Mouse (Mus musculus): ENCODE measurements around the gene Hist1h4h. TPM values are rescaled to one million over a fixed set of nuclear protein-coding genes. Genes with fewer than 3 reads are reported as not detected.
A peak's percentile ranks its signal among the peaks of the same experiment; 100 is the strongest.
"Not testable (repeated sequence)": the region's sequence is repeated elsewhere in the genome, so short reads cannot be mapped to it uniquely, and the experiment has no call there.

The Hist1h4h gene
- polyA plus RNA-seq, 1 experiment = 16.9 TPM

DNA sequence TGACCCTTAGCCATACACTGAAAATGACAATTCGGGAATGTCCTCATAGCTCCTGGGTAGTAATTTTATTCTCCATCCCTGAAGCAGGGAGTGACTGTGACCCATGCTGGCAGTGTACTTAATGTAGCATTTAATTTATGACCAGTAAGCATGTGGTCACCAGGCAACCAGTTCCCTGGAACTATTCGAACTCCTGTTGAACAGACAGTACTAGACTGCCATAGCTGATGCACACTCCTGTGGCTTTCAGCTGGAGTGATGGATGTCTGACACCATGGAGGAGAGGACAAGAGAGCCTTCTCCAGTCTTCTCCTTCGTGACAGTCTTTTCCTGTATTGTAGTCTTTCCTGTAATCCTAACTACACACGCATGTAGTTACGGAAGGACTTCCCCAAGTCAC is 1.8 kb upstream of the Hist1h4h start:
- H3K36me3 ChIP-seq (ENCODE audit: control insufficient read depth, insufficient read depth, low read length, poor library complexity, severe bottlenecking) = no peaks in the 10 kb centered on the region
- H3K9ac ChIP-seq (ENCODE audit: low read depth, poor library complexity, severe bottlenecking) = no peak overlapping the region
- no peaks in the 10 kb centered on the region for H3K4me1 ChIP-seq (ENCODE audit: control insufficient read depth, insufficient read depth, low read length)
- H3K27me3 ChIP-seq (ENCODE audit: control insufficient read depth, insufficient read depth, low read length, poor library complexity, severe bottlenecking) = no peaks in the 10 kb centered on the region
- TF ChIP-seq EP300 (IDR thresholded peaks at IDR 0.05; ENCODE audit: insufficient read depth, low read depth, low read length) = no peak
- TF ChIP-seq POLR2A (IDR thresholded peaks at IDR 0.05; ENCODE audit: insufficient read depth, low read length) = no peak
- TF ChIP-seq CTCF (IDR thresholded peaks at IDR 0.05; ENCODE audit: low read depth, low read length) = no peak
- no peak overlapping the region for H3K27ac ChIP-seq (ENCODE audit: insufficient read depth, low read length)
- no peaks in the 10 kb centered on the region for H3K9me3 ChIP-seq (replicated peaks; ENCODE audit: control insufficient read depth, insufficient read depth, low read length, poor library complexity, severe bottlenecking)
- no peak overlapping the region for H3K4me3 ChIP-seq (ENCODE audit: low read depth, low read length)

DNA sequence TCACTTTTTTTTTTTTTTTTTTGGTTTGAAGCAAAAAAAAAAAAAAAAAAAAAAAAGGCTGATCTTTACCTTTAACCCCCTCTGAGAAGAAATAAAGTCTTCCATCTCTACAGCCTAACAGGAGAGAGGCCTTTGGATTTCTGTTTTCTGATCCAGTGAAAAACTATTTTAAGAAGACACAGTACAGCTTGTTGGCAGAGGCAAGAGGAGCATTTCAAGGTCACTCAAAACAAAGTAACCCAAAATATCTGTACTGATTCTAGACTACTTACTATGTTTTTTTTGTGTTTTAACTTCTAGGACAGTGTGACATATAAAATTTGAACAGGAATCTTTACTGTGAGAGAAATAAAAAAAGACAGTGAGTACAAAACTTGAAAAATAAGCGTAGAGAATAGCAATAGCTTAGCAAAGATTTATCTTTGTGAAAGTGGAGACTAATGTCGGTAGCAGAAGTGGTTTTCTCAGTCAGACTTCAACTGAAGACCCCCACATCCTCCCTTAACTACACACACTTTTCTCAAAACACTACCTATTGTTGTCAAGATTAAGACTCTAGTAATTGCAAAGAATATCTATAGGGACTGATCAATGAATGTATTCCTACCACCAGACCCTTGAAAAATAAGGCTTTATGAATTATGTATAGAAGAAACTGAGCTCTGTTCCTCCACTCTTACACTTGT is 1.2 kb upstream of the Hist1h4h start:
- H3K4me3 ChIP-seq (ENCODE audit: low read depth, low read length) = 0 out of 2 replicates have a peak overlapping the region, but pooled peaks have one; percentile 30
- no peaks in the 10 kb centered on the region for H3K36me3 ChIP-seq (ENCODE audit: control insufficient read depth, insufficient read depth, low read length, poor library complexity, severe bottlenecking)
- H3K27ac ChIP-seq (ENCODE audit: insufficient read depth, low read length) = no peak overlapping the region
- H3K27me3 ChIP-seq (ENCODE audit: control insufficient read depth, insufficient read depth, low read length, poor library complexity, severe bottlenecking) = no peaks in the 10 kb centered on the region
- H3K4me1 ChIP-seq (ENCODE audit: control insufficient read depth, insufficient read depth, low read length) = no peaks in the 10 kb centered on the region
- no peak for TF ChIP-seq POLR2A (IDR thresholded peaks at IDR 0.05; ENCODE audit: insufficient read depth, low read length)
- no peak for TF ChIP-seq EP300 (IDR thresholded peaks at IDR 0.05; ENCODE audit: insufficient read depth, low read depth, low read length)
- no peak for TF ChIP-seq CTCF (IDR thresholded peaks at IDR 0.05; ENCODE audit: low read depth, low read length)
- peak overlapping the region; percentile 81; the same call in 1 of the 2 replicates for H3K9ac ChIP-seq (ENCODE audit: low read depth, poor library complexity, severe bottlenecking)
- no peaks in the 10 kb centered on the region for H3K9me3 ChIP-seq (replicated peaks; ENCODE audit: control insufficient read depth, insufficient read depth, low read length, poor library complexity, severe bottlenecking)

DNA sequence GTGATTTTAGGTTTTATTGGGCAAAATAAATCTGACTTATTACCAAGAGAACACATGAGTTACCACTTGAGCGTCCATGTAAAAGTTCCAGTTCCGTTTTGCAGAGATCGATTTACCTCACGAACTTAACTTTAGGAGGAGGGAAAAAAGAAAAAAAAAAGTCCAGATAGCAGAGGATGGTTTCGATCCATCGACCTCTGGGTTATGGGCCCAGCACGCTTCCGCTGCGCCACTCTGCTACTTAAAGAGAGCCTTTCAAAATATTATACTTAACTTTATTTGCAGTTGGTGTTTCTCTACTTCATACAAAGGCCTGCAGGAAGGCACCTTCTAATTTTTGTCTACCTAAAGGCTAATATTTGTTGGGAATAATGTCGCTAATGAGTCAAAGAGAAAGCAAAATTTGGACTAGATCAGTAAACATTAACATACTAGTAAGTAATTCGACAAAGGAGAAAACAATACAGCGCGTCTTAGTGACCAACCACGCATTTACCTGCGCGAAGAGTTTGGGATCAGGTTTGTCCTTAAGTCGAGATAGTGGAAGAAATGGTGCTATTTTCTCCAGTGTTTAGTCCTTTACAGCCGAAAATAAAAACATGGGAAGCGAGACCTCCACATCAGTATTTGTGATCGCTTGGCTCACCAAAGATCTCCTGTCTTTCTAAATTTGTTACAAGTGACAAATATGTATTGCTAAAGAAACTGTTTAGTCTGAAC is 509 bp upstream of the Hist1h4h start:
- no peaks in the 10 kb centered on the region for H3K9me3 ChIP-seq (replicated peaks; ENCODE audit: control insufficient read depth, insufficient read depth, low read length, poor library complexity, severe bottlenecking)
- H3K4me3 ChIP-seq (ENCODE audit: low read depth, low read length) = peak overlapping the region; percentile 62
- peak overlapping the region; percentile 94 for H3K27ac ChIP-seq (ENCODE audit: insufficient read depth, low read length)
- H3K4me1 ChIP-seq (ENCODE audit: control insufficient read depth, insufficient read depth, low read length) = no peaks in the 10 kb centered on the region
- H3K36me3 ChIP-seq (ENCODE audit: control insufficient read depth, insufficient read depth, low read length, poor library complexity, severe bottlenecking) = no peaks in the 10 kb centered on the region
- no peaks in the 10 kb centered on the region for H3K27me3 ChIP-seq (ENCODE audit: control insufficient read depth, insufficient read depth, low read length, poor library complexity, severe bottlenecking)
- peak overlapping the region; percentile 81 for H3K9ac ChIP-seq (ENCODE audit: low read depth, poor library complexity, severe bottlenecking)
- no peak for TF ChIP-seq CTCF (IDR thresholded peaks at IDR 0.05; ENCODE audit: low read depth, low read length)
- TF ChIP-seq POLR2A (IDR thresholded peaks at IDR 0.05; ENCODE audit: insufficient read depth, low read length) = no peak
- TF ChIP-seq EP300 (IDR thresholded peaks at IDR 0.05; ENCODE audit: insufficient read depth, low read depth, low read length) = no peak

DNA sequence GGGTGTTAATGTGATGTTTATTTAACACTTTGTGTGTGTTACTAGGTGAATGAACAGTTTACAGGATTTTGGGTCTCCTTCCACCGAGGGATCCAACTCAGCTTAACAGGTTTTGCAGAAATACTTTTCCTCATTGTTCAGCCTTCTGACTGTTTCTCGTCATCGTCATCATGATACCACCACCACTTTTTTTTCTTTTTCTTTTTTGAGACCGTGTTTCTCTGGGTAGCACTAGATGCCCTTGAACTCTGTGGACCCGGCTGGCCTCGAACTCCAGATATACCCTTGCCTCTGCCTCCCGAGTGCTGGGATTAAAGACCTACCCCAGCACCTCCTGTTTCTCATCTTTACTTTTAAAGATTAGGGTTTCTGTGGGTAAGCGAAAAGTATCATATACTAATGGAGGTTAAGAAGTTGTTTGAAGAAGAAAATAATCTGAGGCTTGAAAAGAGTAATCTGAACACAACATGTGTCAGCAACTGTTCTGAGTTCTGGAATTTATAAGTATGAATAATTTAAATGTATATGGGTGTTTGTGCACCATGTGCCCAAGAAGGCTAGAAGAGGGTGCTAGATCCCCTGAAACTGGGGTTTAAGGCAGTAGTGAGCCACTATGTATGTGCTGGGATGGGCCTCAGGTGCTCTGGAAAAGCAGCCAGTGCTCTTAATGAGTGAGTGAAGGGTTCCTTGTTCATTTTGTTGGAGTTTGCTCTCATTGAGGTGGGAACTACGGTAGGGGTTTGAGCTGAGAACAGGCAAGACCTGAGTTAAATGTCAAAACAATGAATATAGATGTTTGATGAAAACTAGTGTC is 1.6 kb downstream of the Hist1h4h start:
- Histone ChIP-seq H3K9me3 (replicated peaks; ENCODE audit: control insufficient read depth, insufficient read depth, low read length, poor library complexity, severe bottlenecking) (no peaks in the 10 kb centered on the region), H3K4me1 (ENCODE audit: control insufficient read depth, insufficient read depth, low read length) (no peaks in the 10 kb centered on the region), H3K9ac (ENCODE audit: low read depth, poor library complexity, severe bottlenecking) (peak overlapping the region; percentile 84), H3K27ac (ENCODE audit: insufficient read depth, low read length) (peak overlapping the region; percentile 75), H3K36me3 (ENCODE audit: control insufficient read depth, insufficient read depth, low read length, poor library complexity, severe bottlenecking) (no peaks in the 10 kb centered on the region), H3K4me3 (ENCODE audit: low read depth, low read length) (peak overlapping the region; percentile 48), H3K27me3 (ENCODE audit: control insufficient read depth, insufficient read depth, low read length, poor library complexity, severe bottlenecking) (no peaks in the 10 kb centered on the region)
- TF ChIP-seq EP300 (IDR thresholded peaks at IDR 0.05; ENCODE audit: insufficient read depth, low read depth, low read length) (no peak), CTCF (IDR thresholded peaks at IDR 0.05; ENCODE audit: low read depth, low read length) (no peak), POLR2A (IDR thresholded peaks at IDR 0.05; ENCODE audit: insufficient read depth, low read length) (no peak)

DNA sequence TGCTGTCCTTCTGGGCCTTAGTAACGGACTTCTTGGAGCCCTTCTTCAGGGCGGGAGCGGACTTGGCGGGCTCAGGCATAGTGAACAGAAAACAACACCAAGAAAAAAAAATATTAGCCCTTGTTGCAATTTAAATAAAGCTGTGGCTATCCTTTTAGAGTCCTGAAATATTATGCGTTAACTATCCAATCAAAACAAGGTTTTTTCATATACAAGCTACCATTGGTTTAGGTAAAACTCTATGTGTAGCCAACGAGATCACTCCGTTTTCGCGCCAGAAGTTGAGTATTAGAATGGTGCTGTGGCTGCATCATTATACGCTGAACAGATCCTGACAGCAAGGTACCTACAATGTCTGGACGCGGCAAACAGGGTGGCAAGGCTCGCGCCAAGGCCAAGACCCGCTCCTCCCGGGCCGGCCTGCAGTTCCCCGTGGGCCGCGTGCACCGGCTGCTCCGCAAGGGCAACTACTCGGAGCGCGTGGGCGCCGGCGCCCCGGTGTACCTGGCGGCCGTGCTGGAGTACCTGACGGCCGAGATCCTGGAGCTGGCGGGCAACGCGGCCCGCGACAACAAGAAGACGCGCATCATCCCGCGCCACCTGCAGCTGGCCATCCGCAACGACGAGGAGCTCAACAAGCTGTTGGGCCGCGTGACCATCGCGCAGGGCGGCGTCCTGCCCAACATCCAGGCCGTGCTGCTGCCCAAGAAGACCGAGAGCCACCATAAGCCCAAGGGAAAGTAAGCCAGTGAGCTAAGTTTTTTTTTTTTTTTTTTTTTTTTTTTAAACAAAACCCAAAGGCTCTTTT is 2.9 kb downstream of the Hist1h4h start, which contains the start of gene Hist1h2af:
Hist1h2af (plus strand) TSS at position 347 of the 808 bp plus-strand sequence.
- not testable (repeated sequence) for H3K4me1 ChIP-seq (ENCODE audit: control insufficient read depth, insufficient read depth, low read length); H3K27me3 ChIP-seq (ENCODE audit: control insufficient read depth, insufficient read depth, low read length, poor library complexity, severe bottlenecking); H3K9me3 ChIP-seq (replicated peaks; ENCODE audit: control insufficient read depth, insufficient read depth, low read length, poor library complexity, severe bottlenecking); H3K36me3 ChIP-seq (ENCODE audit: control insufficient read depth, insufficient read depth, low read length, poor library complexity, severe bottlenecking)
- peak within 1 kb of the TSS; percentile 75 for H3K4me3 ChIP-seq (ENCODE audit: low read depth, low read length)
- peak within 1 kb of the TSS; percentile 99 for H3K9ac ChIP-seq (ENCODE audit: low read depth, poor library complexity, severe bottlenecking)
- peak within 1 kb of the TSS; percentile 99 for H3K27ac ChIP-seq (ENCODE audit: insufficient read depth, low read length)
